Mouse (Mus musculus): ENCODE measurements around the gene Eif3k. TPM values are rescaled to one million over a fixed set of nuclear protein-coding genes. Genes with fewer than 3 reads are reported as not detected.

The Eif3k gene
- total and polyA plus RNA-seq, 3 experiments = 545 to 671 TPM; not detected in 1

- Histone ChIP-seq H3K9me3 (replicated peaks; ENCODE audit: insufficient read depth, low read length) (no peaks in the 10 kb centered on the region), H3K79me2 (ENCODE audit: control insufficient read depth, insufficient read depth, low read length, poor library complexity) (no peaks in the 10 kb centered on the region), H3K9ac (ENCODE audit: control insufficient read depth, low read depth, low read length, poor library complexity, severe bottlenecking) (no peak overlapping the region), H3K36me3 (ENCODE audit: control insufficient read depth in 1 of 2, insufficient read depth in 2 of 2, low read length in 2 of 2) (no peaks in the 10 kb centered on the region), H3K27ac (ENCODE audit: control insufficient read depth, low read depth, low read length) (no peak overlapping the region), H3K27me3 (ENCODE audit: control insufficient read depth in 1 of 2, insufficient read depth in 2 of 2, low read length in 2 of 2) (no peaks in the 10 kb centered on the region), H3K4me1 (ENCODE audit: control insufficient read depth in 1 of 2, insufficient read depth in 2 of 2, low read length in 2 of 2) (no peaks in the 10 kb centered on the region), H3K4me3 (ENCODE audit: control insufficient read depth in 1 of 2, insufficient read depth in 1 of 2, low read depth in 2 of 2, low read length in 2 of 2) (no peak overlapping the region)
- DNase-seq (ENCODE audit: low read depth, low spot score) = peak; percentile 62
- TF ChIP-seq EP300 (IDR thresholded peaks at IDR 0.05; ENCODE audit: low read depth in 1 of 2, low read length in 2 of 2) = 0 out of 4 replicates have a peak, but pooled peaks have one; percentile 20 to 23
- TF ChIP-seq USF1 (IDR thresholded peaks at IDR 0.05; ENCODE audit: low read depth, low read length) = no peak
- TF ChIP-seq TBP (IDR thresholded peaks at IDR 0.05; ENCODE audit: low read depth, low read length) = no peak
- TF ChIP-seq GABPA (IDR thresholded peaks at IDR 0.05; ENCODE audit: low read depth, low read length) = no peak
- peak; percentile 38; the same call in 1 of the 2 replicates for TF ChIP-seq TAL1 (IDR thresholded peaks at IDR 0.05; ENCODE audit: low read length)
- TF ChIP-seq RCOR1 (IDR thresholded peaks at IDR 0.05; ENCODE audit: low read depth, low read length) = no peak; the same call in 1 of the 2 replicates
- TF ChIP-seq GATA1 (IDR thresholded peaks at IDR 0.05; ENCODE audit: low read depth, low read length) = peak; percentile 50; the same call in 1 of the 2 replicates
- TF ChIP-seq NRF1 (IDR thresholded peaks at IDR 0.05; ENCODE audit: insufficient read depth, low read depth, low read length, poor library complexity, severe bottlenecking) = no peak
- no peak for TF ChIP-seq TCF12 (IDR thresholded peaks at IDR 0.05; ENCODE audit: low read depth, low read length)
- no peak for TF ChIP-seq USF2 (IDR thresholded peaks at IDR 0.05; ENCODE audit: borderline replicate concordance in 1 of 2, insufficient read depth in 1 of 2, low read depth in 1 of 2, low read length in 2 of 2)
- TF ChIP-seq CHD1 (IDR thresholded peaks at IDR 0.05; ENCODE audit: low read depth, low read length) = no peak
- TF ChIP-seq ETS1 (IDR thresholded peaks at IDR 0.05; ENCODE audit: low read depth, low read length) = no peak
These were observed 34.8 kb upstream of the Eif3k start for GRCm38 (mm10) chr7:29016440-29016839.

DNA sequence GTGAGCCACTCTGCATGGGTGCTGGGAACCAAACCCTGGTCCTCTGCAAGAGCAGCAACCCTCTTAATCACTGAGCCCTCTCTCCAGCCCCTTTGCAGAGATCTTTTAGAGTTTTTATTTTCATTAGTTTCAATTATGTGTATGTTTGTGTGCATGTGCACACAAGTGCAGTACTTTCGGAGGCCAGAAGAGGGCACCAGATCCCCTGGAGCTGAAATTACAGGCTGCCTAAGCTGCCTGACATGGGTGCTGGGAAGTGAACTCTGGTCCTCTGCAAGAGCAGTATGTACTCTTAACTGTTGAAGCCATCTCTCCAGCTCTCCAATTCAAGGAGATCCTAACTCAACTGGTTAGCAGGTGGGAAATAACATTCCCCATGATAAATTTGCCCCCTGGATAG is 33.3 kb upstream of the Eif3k start:
- H3K4me1 ChIP-seq (ENCODE audit: control insufficient read depth in 1 of 2, insufficient read depth in 2 of 2, low read length in 2 of 2) = no peaks in the 10 kb centered on the region
- no peaks in the 10 kb centered on the region for H3K36me3 ChIP-seq (ENCODE audit: control insufficient read depth in 1 of 2, insufficient read depth in 2 of 2, low read length in 2 of 2)
- no peak overlapping the region for H3K4me3 ChIP-seq (ENCODE audit: control insufficient read depth in 1 of 2, insufficient read depth in 1 of 2, low read depth in 2 of 2, low read length in 2 of 2)
- H3K9me3 ChIP-seq (replicated peaks; ENCODE audit: insufficient read depth, low read length) = no peaks in the 10 kb centered on the region
- no peaks in the 10 kb centered on the region for H3K79me2 ChIP-seq (ENCODE audit: control insufficient read depth, insufficient read depth, low read length, poor library complexity)
- TF ChIP-seq USF1 (IDR thresholded peaks at IDR 0.05; ENCODE audit: low read depth, low read length) = no peak
- 0 out of 2 replicates have a peak, but pooled peaks have one; percentile 13 for TF ChIP-seq SMC3 (IDR thresholded peaks at IDR 0.05; ENCODE audit: low read depth, low read length)
- TF ChIP-seq CTCF (IDR thresholded peaks at IDR 0.05 in 2 of 3, conservative IDR thresholded peaks at IDR 0.05 in 1 of 3; ENCODE audit: control insufficient read depth in 1 of 3, insufficient read depth in 1 of 3, low read depth in 2 of 3, low read length in 3 of 3, poor library complexity in 1 of 3, severe bottlenecking in 1 of 3) = peak; percentile 40 to 72 (median 42); a peak in 5 of 6 replicates
- peak; percentile 6; the same call in 1 of the 2 replicates for TF ChIP-seq RAD21 (IDR thresholded peaks at IDR 0.05; ENCODE audit: low read depth, low read length)
- TF ChIP-seq POLR2AphosphoS2 (IDR thresholded peaks at IDR 0.05; ENCODE audit: low read length) = no peak
- TF ChIP-seq ZC3H11A (IDR thresholded peaks at IDR 0.05; ENCODE audit: low read depth, low read length) = 0 out of 2 replicates have a peak, but pooled peaks have one; percentile 9
- TF ChIP-seq TAL1 (IDR thresholded peaks at IDR 0.05; ENCODE audit: low read length) = no peak
- no peak for TF ChIP-seq MXI1 (IDR thresholded peaks at IDR 0.05; ENCODE audit: low read depth, low read length)
- TF ChIP-seq POLR2AphosphoS5 (IDR thresholded peaks at IDR 0.05; ENCODE audit: borderline replicate concordance, low read depth, low read length) = no peak
- H3K27ac ChIP-seq (ENCODE audit: control insufficient read depth, low read depth, low read length) = no peak overlapping the region
- no peaks in the 10 kb centered on the region for H3K27me3 ChIP-seq (ENCODE audit: control insufficient read depth in 1 of 2, insufficient read depth in 2 of 2, low read length in 2 of 2)
- H3K9ac ChIP-seq (ENCODE audit: control insufficient read depth, low read depth, low read length, poor library complexity, severe bottlenecking) = no peak overlapping the region
- peak; percentile 40 for DNase-seq (ENCODE audit: low read depth, low spot score)

All from MEL (cell line).